Mouse (Mus musculus): ENCODE data around the gene Dhdds.
"Not testable (repeated sequence)": the region's sequence is repeated elsewhere in the genome, so short reads cannot be mapped to it uniquely, and the experiment has no call there.

Dhdds gene

DNA sequence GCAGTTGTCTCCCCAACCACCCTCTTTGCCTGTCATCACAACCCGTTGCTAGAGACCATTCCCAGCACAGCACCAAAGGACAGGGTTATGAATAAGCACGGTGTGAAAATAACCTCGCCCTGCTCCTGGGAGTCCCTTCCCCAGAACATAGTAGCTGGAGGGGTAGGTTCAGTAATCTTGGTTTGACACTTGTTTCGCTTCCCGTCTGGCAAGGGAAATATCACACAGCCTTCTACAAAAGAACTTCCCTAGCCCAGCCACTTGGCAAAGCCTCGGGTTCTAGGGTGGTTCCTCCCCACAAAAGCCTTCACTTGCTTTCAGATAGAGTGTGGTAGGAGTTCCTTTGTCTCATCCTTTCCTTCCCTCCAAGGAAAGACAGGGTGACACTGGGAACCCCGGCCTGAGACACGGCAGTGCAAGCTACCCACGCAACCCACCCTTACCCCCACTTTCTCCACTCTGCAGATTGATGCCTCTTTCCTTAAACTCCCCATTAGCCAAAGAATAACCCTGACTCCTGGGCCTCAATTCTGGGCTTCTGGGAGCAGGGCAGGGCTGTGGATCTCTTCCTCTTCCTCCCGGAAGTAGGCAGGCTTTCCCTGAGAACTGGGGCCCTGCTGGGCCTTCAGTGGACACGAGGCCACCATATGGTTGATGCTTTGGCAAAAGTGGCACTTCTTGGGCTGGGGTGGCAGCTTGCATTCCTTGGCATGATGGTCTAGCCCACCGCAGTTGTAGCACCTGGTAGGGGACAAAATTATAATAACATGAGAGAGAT lies 5.1 kb upstream of the Dhdds start:
- DNase-seq (ENCODE audit: low spot score): no peak

DNA sequence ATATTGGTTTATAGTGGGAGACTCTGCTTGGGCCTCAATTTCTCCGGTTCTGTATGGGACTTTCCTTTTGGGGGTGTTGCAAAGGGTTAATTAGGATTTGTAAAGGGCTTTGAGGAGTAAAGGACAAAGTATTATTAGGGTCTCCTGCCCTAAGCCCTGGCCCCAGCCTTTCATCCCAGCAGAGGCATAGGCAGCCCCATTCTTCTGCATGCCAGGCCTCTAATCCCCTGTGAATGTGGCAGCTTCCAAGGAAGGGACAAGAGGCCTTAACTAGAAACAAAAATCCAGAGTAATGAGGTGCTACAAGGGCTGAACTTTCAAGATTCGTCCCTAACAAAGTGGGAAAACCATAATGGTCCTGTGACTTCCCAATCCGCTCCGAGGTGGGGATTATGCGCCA lies 2.2 kb upstream of the Dhdds start:
- no peak for DNase-seq (ENCODE audit: low spot score)

DNA sequence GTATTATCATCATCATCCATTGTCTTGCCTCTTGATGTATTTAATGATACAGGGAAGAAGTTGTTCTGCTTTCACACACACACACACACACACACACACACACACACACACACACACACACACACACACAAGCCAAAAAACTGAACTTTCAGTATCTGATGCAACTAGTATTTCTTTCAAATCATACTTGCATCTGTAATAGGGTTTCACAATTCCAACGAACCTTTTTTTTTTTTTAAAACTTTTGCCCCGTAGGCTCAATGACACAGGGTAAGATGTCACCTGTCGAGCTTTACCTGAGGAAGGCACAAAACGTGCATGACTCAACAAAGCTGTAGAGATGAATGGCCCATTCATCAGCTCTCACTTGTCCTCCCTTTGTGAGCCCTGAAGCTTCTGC lies 1.5 kb upstream of the Dhdds start:
- DNase-seq (ENCODE audit: low spot score): no peak

DNA sequence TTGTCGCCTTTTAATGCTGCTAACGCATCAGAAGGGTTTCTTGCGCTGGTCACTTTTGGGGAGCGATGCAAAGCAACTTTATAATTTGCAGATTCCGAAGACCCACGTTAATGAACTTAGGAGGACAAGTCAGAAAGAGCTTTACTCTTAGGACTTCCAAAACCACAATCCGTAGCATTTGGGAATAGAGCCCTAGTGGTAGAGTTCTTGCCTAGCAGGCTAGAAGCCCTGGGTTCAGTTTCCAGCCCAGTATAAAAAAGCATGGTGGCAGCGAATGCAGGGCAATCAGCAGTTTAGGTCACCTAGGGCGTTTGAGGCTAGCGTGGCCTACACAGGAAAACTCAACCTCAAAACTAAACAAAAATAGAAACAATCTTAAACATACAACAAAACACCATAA lies 992 bp upstream of the Dhdds start:
- no peak for DNase-seq (ENCODE audit: low spot score)

DNA sequence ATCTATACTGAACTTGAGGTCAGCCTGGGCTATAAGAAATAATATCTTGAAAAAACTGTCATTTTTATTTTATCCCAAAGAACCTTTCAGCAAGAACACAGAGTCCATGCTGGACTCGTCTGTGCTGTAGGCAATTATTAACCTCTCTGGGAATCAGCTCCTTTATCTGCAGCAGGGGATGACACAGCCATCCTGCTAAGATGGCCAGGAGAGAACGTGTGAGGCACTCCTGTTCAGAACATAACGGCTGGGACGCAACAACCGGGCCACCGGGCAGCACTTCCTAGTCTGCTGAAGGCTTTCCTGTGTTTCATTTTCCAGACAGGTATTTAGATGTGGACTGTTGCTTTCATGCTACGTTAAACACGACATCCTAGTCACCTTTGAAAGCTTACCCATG lies 6.0 kb downstream of the Dhdds start:
- DNase-seq (ENCODE audit: low spot score): no peak

DNA sequence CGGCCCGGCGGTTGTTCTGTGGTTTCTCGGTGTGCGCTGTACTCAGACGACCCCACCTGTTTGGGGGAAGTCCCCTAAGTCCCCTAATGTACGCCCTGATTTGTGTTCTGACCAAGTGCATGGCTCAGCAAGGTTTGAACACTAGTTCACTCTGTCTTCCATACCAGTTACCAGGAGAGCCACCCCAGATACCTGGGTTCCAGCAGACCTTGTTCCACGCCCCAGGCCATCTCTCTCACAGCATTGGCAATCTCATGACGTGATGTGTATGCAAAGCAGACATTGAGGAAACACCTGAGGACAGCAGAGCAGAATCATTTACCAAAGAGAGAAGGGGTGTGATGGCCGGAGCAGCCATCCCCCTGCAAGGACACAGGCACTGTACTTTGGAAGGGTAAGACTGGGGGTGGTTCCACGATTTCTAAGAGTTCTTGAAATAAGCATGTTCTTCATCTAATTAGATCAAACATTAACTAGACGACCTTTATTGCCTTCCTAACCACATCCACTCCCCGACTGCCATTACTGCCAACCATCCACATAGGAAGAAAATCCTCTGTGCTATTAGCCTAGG lies 9.5 kb downstream of the Dhdds start:
- DNase-seq (ENCODE audit: low spot score): no peak

DNA sequence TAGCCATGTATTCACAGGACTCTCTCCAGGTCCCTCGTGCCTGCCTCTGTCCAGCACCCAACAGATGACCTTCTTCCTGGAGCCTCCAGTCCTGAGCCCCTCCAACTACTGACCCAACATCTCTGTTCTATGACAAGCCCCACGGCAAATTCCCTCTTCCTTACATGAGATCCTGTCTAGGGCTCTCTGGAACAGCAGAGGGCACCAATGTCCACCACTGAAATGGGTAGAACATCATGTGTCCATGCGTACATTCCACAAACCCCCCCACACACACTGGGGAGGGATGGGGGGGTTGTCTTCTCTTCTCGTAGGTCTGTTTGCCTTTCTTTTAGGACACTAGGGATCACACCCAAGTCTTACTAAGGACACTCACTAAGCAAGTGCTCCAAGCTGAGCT lies 10.7 kb downstream of the Dhdds start:
- DNase-seq (ENCODE audit: low spot score): no peak

DNA sequence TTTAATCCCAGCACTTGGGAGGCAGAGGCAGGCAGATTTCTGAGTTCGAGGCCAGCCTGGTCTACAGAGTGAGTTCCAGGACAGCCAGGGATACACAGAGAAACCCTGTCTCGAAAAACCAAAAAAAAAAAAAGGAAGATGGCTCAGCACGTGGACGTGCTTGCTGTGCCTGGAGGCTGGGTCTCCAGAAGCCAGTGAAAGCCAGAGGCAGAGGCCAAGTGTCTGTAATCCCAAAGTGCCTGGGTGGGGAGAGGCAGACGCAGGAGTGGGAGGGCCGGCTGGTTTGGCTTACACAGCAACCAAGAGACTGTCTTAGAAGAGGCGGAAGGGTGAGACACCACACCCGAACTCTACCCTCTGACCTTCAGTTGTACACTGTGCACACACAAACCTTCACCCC lies 12.4 kb downstream of the Dhdds start:
- DNase-seq (ENCODE audit: low spot score): not testable (repeated sequence)

DNA sequence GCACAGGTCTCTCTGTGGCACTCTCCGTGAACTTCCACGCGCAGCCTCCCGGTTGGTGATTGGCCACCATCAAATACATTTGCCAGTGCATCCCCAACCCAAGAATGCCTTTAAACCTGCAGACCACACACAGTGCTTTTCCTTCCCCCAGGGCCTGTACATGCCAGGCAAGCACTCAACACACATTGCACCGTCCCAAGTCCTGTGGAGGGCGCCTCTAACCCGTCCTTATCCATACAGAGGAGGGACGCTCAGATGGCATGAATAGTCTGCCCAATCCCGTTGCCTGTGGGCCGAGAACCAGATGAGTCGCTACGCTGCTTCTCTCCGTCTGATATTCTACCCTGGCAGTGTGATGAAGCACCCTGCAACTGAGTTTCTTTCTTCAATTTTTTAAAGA lies 17.8 kb downstream of the Dhdds start:
- no peak for DNase-seq (ENCODE audit: low spot score)

DNA sequence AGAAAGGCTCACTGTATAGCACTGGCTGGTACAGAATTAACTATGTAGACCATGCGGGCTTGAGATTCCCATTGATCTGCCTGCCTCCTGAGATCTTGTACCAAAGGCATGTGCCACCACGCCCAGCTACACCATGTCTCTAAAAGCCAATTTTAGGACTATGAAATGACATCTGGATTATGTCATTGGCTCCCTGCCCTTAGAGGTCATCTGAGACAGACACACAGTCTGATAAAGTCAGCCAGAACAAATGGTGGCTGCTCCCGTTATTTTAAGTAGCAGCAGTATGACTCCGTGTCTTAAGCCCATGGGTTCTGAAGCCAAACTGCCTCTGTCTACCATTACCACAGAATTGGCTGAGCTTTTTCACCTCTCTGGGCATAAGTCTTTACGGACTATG lies 20.2 kb downstream of the Dhdds start:
- no peak for DNase-seq (ENCODE audit: low spot score)

DNA sequence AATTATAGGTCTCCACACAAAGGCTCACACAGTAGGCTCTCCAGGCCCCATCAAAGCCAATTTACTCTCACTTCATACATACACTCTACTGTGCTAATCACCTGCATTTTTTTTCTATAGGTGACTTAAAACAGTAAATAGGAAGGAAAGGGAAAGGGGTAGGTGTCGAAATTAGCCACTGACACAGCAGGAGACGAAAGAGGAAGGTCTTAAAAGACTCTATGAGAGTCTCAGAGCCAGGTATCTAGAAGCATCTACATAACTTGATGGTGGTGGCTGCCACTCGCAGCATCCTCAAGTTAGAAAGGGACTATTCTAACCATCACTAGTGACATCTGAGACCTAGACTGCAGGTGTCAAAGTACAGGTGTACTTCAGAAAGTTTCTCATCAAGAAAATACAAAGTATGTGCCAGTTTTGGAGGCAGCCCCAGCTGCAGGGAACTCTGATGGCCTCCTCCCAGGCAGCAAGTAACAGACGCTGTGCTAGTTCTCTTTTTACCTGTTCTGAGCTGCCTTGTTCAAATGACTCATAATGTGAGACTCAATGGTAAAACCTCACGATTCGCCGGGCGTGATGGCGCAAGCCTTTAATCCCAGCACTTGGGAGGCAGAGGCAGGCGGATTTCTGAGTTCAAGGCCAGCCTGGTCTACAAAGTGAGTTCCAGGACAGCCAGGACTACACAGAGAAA lies 22.6 kb downstream of the Dhdds start:
- DNase-seq (ENCODE audit: low spot score): no peak

DNA sequence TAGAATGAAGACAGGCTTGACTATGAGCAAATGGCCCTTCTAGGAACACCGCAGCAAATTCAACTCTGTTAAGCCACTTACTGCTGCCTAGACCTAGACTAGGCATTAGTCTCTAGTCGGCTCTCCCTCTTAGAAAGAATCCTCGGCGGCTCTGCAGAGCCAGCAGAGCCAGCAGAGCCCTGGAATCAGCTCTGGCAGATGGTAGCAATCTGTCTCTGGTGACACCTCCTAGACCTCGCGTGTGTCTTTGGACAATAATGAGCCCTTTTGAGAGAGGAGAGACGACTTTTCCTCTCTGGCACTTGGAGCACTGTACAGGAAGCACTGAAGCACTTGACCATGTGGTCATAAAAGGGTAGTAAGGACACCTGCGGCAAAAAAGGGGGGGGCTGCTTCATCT lies 29.0 kb downstream of the Dhdds start:
- DNase-seq (ENCODE audit: low spot score): no peak

DNA sequence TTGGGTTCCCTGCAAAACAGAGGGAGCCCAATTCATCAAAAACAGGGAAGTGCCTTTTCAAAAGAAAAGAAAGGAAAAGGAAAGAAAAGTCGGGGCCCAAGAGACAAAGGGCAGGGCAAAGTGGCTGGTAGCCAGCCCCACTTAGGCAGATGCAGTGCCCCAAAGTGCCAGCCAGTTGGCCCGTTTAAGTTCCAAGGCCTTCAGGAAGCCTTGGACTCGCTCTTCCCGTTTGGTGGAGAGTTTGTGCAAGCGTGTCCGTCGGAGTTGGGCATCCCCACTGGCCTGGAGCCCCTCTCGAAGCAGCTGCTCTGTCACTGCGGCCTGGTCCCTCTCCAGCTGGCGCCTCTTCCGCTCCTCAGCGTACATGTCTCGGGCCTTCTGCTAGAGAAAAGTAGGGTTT lies 29.8 kb downstream of the Dhdds start:
- DNase-seq (ENCODE audit: low spot score): no peak

DNA sequence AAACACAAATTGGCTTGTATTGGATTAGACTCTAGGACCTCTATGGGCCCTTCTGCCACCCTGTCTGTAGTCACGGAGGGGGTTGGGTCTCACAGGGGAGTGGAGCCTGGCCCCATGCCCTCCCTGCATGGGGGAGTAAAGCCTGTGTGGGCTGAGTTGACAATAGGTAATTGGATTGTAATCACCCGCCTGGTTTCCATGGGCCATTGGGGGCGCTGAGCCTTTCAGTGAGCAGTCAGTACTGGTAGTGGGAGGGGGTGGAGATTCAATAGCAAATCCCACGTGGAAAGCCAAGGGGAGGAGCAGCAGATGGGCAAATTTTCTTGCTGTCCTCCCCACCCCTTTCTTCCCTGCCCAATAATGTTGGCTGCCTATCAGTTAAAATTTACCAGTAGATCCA lies 30.5 kb downstream of the Dhdds start:
- DNase-seq (ENCODE audit: low spot score): no peak

DNA sequence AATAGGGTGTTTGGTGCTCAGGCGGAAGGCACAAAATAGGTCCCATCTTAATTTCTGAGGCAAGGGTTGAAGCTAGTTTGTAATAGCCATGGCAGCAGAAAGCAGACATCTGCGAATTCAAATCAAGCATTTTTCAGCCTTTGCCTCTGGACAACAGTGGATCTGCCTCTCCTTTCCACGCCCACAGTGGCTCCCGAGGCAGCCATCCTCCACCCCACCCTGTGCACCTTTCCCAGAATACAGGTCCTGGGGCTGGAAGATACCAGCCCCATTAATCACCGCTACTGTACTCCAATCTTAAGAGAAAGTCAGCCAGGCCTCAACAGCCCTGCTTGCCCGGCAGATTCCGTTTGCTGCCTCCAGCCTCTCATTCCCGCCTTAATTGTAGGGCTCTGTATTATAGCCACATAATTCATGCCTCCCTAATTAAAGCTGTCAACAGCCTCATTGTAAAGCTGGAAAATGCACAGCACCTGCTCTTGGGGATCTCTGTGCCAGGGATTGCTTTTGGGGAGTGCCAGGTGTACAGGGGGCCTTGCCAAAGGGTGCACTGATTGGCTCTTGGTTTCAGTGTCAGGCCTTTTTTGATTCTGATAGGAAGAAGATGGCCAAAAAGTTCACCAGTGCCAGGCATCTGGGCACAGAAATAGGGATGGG lies 31.5 kb downstream of the Dhdds start:
- DNase-seq (ENCODE audit: low spot score): no peak

DNA sequence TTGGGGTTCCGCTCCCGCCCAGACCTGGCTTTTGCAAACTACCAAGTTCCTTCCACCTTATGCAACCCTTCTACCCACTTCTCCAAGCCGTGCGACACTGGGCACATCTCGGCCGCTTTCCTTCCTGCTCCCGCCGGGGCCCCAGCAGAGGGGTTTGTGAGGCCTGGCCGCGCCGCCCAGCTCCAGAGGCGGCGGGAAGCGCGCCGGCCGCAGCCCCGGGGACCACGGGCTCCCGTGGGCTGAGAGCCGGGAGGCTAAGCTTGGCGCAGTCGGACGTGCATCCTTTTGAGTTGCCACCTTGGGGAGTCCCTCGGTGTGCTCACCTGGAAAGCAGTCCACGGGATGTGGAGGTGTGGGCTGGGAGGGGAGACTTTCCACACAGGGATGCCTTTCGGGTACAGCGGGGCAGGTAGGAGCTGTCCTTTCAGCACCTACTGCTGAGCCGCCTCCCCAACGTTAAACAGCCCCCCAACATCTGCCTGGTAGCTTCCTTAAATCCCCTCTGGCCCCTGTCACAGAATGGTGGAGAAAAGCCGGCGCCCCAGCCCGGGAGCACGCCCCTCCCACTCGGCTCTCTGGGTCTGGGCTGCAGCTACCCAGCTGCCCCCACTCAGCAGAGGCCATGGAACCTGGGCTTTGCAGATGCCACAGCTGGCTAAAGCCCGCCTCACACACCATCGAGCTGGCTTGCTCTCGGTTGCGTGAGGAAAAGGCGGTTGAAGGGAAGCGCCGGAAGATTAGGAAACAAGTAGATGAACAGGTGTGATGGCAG lies 32.4 kb downstream of the Dhdds start, which contains the start of gene Hmgn2:
Gene Hmgn2 (minus strand): TSS at position 501 of the 772 bp plus-strand sequence.
- DNase-seq (ENCODE audit: low spot score): peak; percentile 51

DNA sequence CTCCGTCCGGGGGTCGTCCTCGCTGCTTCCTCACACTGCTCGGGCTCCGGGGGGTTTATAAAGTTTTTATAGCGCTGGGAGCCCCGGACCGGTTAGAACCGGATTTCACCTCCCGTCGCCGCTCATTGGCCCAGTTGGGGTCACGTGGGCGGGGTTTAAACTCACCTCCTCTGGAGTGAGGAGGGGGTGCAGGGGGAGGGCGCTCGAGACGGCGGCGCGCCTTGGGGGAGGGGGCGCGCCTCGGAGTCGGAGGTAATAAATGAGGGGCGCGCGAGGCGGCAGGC lies 32.9 kb downstream of the Dhdds start:
- DNase-seq (ENCODE audit: low spot score): peak; percentile 76

DNA sequence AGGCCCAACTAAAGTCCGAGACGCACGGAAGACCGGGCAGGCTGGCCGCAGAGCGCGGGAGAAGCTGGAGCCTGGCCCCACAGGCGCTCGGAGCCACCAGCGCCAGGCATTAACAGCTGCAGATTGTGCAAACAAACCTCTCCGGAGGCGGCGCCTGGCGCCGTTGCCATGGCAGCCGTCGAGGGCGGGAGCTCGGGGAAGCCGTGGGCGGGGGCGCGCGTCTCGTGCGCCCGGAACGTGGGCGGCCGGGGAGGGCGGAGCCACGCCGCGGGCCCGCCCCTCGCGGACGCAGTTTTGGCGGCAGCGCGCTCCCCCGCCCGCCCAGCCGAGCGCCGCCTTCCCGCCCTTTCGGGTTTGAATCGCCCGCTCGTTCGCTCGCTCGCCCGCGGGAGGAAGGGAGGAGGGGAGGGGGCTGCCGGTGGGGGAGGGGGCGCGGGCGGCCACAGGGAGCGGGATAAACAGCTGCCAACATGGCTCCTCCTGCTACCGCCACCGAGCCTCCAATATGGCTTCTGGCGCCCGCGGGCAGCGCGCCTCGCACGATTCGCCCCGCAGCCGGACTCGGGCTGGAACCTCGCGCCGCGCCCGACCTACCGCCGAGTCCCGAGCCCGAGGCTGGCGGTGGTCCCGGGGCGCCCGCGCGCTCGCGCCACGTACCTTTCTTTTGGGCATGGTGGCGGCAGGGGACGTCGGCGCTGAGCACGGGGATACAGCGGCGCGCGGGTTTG lies 33.4 kb downstream of the Dhdds start:
- peak; percentile 99 for DNase-seq (ENCODE audit: low spot score)

DNA sequence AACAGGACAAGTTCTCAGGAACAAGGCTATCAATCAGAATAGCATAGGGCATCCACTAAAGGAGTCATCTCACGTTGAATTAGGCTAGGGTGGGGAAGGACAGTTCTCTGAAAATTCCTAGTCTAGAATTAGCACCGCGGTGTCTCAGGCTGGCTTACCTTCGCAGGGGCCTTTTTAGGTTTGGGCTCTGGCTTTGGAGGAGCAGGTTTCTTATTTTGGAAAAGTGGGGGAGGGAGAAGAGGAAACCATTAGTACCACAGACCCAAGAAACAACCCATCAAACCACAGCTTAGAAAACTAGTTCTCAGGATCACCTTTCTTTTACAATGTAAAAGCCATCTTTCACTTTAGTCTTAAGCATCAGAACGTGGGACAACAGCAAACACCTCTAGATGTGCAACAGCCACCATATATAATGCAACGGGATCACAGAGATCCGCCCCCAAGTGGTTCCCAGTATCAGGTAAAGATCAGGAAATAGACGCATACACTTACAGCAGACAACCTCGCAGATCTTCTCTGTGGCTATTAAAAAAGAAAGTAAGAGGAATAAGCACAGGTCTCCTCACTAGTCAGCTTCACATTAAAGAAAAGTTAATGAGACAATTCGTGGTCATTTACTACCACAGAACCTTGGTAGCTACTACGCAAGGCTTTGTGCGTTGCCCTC lies 34.3 kb downstream of the Dhdds start:
- DNase-seq (ENCODE audit: low spot score): no peak

DNA sequence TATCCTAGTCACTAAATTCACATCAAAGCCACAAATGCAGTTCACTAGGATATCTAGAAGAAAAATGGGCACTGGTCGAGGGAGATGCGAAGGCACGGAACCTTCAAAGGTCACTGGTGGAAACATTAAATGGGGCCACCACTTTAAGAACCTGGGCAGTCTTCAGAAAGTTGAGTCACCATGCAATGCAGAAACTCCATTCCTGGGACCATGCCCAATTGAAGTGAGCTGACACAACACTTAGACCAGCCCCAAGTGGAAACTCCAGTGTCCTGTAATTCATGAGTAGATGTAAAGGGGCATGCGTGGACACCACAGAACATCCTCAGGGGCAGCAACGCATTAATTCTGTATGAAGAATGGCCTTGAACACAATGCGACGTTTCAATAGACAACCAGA lies 38.2 kb downstream of the Dhdds start:
- no peak for DNase-seq (ENCODE audit: low spot score)

DNA sequence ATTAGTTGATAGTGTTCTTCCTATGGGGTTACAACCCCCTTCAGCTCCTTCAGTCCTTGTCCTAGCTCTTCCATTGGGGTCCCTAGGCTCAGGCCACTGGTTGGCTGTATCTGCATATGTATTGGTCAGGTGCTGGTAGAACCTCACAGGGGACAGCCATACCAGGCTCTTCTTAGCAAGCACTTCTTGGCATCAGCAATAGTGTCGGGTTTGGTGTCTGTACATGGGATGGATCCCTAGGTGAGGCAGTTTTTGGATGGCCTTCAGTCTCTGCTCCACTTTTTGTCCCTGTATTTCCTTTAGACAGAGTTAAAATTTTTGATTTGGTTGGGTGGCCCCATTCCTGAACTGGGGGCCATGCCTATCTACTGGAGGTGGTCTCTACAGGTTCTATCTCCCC lies 41.8 kb downstream of the Dhdds start:
- no peak for DNase-seq (ENCODE audit: low spot score)
